Mouse (Mus musculus) mouse embryonic stem cell (cell line): ENCODE data around the gene Gm20388.

ENCODE experiments used
- in situ Hi-C, 2 experiments: fragments of 300-500 bp; cut with MboI; formaldehyde crosslinking; loops; 1 replicate in 1 of 2; 3 replicates in 1 of 2; pipeline ENCODE4 v1.14.3; 2019 to 2020; ENCODE audit warnings: low sequenced_read_pairs in 2 of 2, low pct_unique_long_range_greater_than_20kb in 1 of 2, mixed read lengths in 1 of 2; ENCODE audit not compliant: unreplicated experiment in 1 of 2

The Gm20388 gene

GRCm38 (mm10) chr8:122656056-122656999 is 2745.7 kb downstream of the Gm20388 start:
- in situ Hi-C loops = no loop called here

- in situ Hi-C loops = no loop called here
Observed at GRCm38 (mm10) chr8:122658149-122658806, 2747.6 kb downstream of the Gm20388 start.

- in situ Hi-C loops = no loop called here
Observed at GRCm38 (mm10) chr8:122658807-122659160, 2748.1 kb downstream of the Gm20388 start.

GRCm38 (mm10) chr8:122660022-122660421 is 2749.4 kb downstream of the Gm20388 start:
- in situ Hi-C loops = no loop called here

- in situ Hi-C loops = no loop called here
Observed at GRCm38 (mm10) chr8:122661138-122661537, 2750.5 kb downstream of the Gm20388 start.

- in situ Hi-C loops = no loop called here
Observed at GRCm38 (mm10) chr8:122661894-122662293, 2751.3 kb downstream of the Gm20388 start.

GRCm38 (mm10) chr8:122663106-122663505 is 2752.5 kb downstream of the Gm20388 start:
- in situ Hi-C loops = no loop called here

GRCm38 (mm10) chr8:122663670-122664069 is 2753.0 kb downstream of the Gm20388 start:
- in situ Hi-C loops = no loop called here

- in situ Hi-C loops = no loop called here
Observed at GRCm38 (mm10) chr8:122665221-122665620, 2754.6 kb downstream of the Gm20388 start.

- in situ Hi-C loops = no loop called here
Observed at GRCm38 (mm10) chr8:122665667-122666316, 2755.2 kb downstream of the Gm20388 start.

GRCm38 (mm10) chr8:122666338-122666764 is 2755.7 kb downstream of the Gm20388 start:
- in situ Hi-C loops = no loop called here

- in situ Hi-C loops = no loop called here
Observed at GRCm38 (mm10) chr8:122666827-122667226, 2756.2 kb downstream of the Gm20388 start.

GRCm38 (mm10) chr8:122667854-122668253 is 2757.2 kb downstream of the Gm20388 start:
- in situ Hi-C loops = no loop called here

GRCm38 (mm10) chr8:122669370-122669769 is 2758.7 kb downstream of the Gm20388 start:
- in situ Hi-C loops = no loop called here

GRCm38 (mm10) chr8:122670001-122670400 is 2759.4 kb downstream of the Gm20388 start:
- in situ Hi-C loops = no loop called here

GRCm38 (mm10) chr8:122670718-122671117 is 2760.1 kb downstream of the Gm20388 start:
- in situ Hi-C loops = no loop called here

GRCm38 (mm10) chr8:122671894-122672293 is 2761.3 kb downstream of the Gm20388 start:
- in situ Hi-C loops = no loop called here

GRCm38 (mm10) chr8:122673989-122674388 is 2763.3 kb downstream of the Gm20388 start:
- in situ Hi-C loops = no loop called here

GRCm38 (mm10) chr8:122674999-122675398 is 2764.4 kb downstream of the Gm20388 start:
- in situ Hi-C loops = no loop called here
